Mouse (Mus musculus): ENCODE data around the gene Fermt3.

Fermt3 gene

DNA sequence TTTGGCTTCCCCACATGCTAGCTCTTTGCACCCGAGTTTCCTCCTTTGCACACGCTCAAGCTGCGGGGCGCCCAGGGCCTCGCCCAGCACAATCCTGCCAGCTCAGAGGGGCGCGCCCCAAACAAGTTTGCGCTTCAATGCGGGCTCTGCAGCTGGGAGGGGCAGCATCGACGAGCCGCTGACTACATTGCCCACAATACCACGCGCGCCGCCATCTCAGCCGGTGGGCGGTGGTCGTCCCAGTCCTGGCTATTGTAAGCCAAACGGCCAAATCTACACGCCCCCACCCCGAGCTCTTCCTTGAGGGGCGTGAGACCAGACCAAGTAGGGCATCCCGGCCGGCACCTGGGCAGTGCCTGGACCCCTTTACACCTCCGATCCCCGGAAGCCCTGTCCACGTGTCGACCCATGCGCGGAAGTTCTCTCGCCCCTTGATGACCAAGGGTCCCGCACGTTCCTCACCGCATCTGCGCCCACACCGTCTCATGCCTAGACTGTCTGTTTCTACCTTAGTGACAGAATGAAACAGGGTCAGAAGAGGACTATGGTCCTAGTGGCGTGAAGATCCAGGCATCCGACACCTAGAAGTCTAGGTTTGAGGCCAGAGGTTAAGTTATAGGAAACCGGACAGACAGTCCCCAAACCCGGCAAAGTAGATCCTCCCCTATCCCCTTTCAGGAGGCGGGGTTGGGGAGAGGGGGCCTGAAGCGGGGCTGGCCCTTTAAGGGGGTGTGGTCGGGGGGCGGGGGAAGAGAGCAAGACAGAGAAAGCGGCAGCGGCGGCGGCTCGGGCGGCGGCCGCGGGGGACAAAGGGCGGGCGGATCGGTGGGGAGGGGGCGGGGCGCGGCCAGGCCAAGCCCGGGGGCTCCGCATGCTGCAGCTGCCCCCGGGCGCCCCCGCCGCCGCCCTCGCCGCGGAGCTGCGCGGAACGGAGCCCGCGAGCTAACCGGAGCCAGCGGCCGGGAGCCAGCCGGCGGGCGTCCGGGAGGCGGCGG is 44.8 kb downstream of the Fermt3 start, which contains the start of gene Ppp1r14b:
TSS of gene Ppp1r14b (plus strand) at position 758 of the 995 bp plus-strand sequence.
- no peak for DNase-seq (ENCODE audit: extremely low read depth, low read depth, low spot score)

DNA sequence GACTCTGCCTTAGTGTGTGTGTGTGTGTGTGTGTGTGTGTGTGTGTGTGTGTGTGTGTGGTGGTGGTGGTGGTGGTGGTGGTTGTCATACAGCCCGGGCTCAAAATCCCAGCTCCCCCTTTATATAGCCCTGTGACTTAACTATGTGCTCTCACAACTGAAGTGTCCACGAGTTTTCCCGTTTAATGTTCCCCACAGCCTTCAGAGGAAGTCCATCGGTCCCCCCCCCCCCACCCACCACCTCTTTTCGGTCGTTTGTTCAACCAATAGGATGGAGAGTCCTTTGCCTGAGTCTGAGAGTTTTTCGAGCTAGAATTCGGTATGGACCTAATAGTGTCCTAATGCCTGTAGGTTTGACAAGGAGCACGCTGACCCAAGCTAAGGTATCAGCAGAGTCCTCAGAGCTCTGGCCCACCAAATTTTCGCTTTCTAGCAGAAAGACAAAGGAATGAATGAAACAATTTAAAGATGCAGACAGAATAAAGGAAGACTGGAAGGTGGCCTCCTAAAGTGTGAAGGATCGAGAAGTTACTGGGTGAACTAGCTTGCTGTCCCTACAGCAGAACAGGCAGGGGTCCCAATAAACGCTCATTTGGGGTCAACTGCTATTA is 45.6 kb downstream of the Fermt3 start:
- DNase-seq (ENCODE audit: extremely low read depth, low read depth, low spot score) = no peak

DNA sequence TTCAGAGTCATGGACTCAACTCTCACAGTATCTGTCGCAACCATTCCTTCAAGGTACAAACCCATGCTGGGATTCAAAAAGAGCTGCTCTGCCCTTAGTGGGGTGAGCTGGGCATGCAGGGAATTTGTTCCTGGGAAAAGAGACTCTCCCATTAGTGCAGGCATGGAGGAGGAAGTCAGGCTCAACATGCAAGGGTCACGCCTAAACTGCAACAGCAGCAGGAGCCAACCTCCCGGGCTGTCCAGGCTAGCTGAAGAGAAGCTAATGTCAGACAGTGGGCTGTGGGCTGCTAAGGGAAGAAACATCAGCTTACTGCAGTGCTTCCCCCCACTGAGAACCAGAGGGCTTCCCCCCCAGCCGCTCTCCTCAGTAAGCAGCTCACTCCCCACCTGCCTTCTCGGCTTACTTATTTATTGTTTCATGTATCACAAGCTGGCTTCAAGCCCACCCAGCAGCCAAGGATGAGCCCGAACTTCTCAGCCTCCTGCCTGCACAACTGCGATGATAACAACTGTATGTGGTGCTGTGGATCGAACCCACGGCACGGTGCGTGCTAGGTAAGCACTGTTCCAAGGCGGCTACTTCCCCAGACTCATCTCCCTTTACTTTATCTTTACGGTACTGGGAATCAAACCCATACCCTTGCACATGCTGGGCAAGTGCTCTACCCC is 46.9 kb downstream of the Fermt3 start:
- DNase-seq (ENCODE audit: extremely low read depth, low read depth, low spot score) = no peak

- no peak for DNase-seq (ENCODE audit: extremely low read depth, low read depth, low spot score)
Observed at GRCm38 (mm10) chr19:6971644-6972043, 47.6 kb downstream of the Fermt3 start.

DNA sequence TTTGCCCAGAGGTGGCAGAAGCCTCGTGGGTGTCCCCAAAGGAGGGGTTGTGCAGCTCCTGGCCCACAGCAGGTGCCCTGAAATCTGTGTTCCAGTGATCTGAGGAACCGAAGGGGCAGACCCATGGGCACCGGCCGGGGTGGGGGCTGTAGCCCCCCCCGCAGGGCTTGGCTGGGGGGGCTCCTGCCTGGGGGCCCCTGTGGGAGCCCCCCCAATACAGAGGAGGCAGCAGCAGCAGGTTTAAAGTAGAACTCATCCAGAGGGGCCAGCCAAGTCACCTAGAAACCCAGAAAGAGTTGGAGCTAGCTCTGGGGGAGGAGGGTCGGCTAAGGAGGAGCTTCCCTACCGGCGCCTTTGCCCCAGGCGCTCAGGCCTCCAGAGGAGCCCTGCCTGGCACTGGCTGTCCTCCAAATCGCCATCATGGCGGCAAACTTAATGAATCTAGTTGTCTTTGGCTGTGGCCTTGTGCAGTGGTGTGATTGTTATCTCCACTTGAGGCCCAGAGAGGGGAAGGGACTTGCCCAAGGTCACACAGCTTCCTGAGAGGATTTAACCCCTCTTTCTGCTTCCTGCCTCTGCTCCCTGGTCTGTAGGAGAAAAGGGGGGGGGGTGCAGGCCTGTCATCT is 48.7 kb downstream of the Fermt3 start:
- no peak for DNase-seq (ENCODE audit: extremely low read depth, low read depth, low spot score)

- DNase-seq (ENCODE audit: extremely low read depth, low read depth, low spot score) = no peak
Observed at GRCm38 (mm10) chr19:6969665-6970381, 49.4 kb downstream of the Fermt3 start.

DNA sequence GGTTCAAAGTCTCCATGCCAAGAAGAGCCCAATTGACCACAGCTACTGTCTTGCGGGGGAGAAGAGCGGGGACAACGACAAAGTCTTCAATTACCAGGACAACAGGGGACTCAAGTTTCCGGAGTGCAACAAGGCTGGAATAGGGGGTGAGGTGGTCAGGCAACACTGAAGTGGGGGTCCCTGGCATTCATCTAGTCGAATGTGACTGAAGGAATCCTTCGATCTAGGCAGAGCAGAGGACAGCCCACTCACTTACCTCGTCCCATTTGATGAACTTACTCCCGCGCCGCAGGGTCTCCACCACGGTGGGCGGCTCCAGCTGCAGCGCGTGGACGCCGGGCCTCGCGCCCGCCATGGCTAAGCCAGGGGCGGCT is 50.0 kb downstream of the Fermt3 start:
- no peak for DNase-seq (ENCODE audit: extremely low read depth, low read depth, low spot score)

DNA sequence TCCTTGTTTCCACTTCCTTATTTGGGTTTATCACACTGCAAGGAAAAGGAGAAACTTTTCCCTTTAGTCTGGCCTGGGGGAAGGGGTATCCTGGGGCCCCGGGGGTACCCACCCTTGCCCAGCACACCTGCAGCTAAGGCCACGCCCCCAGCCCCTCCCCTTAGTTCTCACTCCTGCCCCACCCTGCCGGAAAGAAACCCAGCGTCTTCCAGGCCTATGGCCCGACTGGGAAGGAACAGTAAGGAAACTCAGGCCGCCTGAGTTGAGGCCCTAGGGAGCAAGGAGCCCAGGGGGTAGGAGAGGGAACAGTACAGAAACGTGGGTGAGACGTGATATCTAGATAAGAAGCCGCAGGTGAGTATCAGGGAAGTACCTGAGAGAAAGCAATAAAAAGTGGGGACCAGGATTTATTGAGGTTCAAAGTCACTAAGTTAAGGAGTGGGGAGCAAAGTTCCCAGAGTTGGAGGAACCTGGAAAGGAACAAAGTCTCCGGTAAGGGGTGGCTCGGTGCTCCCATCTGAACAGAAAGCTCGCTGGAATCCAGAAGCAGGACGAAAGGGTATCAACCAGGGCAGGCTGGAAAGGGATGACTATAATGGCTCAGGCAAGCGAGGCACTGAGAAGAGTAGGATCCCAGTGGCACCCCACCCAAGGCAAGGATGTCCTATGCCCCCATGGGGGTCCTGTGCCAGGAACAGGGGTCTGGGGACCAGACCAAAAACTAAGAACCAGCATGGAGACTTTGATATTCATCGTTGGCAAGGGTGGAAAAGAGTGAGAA is 50.6 kb downstream of the Fermt3 start:
- DNase-seq (ENCODE audit: extremely low read depth, low read depth, low spot score) = no peak

DNA sequence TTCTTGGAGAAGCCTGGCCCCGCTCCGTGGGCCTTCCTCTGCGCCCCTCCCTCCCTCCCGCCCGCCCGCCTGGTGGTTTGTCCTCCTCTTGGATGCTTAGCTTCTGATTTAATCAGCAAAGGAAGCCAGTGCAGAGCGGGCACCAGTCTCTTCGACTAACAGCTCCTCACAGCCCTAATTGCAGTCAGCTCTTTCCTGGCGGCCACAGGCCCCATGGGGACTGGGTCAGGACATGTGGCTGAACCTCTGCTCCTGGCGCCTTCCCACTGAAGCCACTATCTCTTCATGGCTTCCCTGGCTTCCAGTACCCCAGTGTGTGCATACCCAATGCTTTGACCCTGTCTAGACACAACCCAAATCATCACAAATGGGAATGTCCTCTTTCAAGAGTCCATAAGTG is 62.8 kb downstream of the Fermt3 start:
- no peak for DNase-seq (ENCODE audit: extremely low read depth, low read depth, low spot score)

GRCm38 (mm10) chr19:6955424-6955823 is 63.8 kb downstream of the Fermt3 start:
- no peak for DNase-seq (ENCODE audit: extremely low read depth, low read depth, low spot score)

DNA sequence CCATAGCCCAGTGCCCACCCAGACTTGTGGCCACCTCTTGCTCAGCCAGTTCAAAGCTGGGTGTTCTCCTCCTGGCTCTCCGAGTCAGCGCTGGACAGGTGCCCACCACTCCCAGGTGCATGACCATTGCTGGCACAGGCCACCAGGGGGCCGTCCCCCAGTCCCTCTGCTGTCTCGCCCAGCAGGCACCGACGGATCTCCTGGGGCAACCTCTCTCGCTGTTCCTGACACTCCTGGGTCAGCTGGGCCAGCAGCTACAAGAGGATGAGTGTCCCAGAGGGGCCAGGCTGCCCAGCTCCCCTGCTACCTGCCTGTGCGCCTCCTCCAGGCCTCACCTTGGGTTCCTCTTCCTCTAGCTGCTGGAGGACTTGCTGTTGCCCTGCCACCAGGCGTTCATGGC is 65.2 kb downstream of the Fermt3 start:
- DNase-seq (ENCODE audit: extremely low read depth, low read depth, low spot score) = no peak

GRCm38 (mm10) chr19:6952712-6953037 is 66.6 kb downstream of the Fermt3 start:
- DNase-seq (ENCODE audit: extremely low read depth, low read depth, low spot score) = no peak

GRCm38 (mm10) chr19:6951994-6952711 is 67.1 kb downstream of the Fermt3 start:
- DNase-seq (ENCODE audit: extremely low read depth, low read depth, low spot score) = peak; percentile 66

DNA sequence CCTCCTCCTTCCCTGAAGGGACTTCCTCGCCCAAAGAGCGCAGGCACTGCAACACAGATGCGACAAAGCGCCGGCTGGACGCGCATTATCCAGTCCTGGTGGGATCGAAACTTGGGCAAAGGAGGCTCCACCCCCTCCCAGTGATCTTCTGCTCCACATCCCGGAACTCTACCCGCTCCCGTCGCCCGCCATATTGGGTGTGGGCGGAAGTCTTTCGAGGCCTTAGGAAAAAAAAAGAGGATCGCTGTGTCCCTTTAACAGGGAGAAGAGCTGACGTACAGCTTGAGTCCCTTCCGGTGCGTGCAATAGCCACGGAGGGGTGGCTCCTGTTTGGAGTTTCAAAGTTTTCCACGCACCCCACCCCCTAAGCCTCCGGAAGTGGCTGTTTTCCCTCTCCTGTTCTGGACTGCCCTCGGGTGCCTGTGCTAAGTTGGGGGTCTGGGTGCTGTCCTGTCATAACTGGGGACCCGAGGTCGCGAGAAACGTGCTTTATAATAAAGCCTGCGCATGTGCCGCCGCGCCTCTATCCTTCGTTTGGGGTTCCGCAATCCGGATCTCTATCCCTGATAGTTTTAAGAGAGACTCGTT is 67.8 kb downstream of the Fermt3 start:
- DNase-seq (ENCODE audit: extremely low read depth, low read depth, low spot score) = peak; percentile 68

DNA sequence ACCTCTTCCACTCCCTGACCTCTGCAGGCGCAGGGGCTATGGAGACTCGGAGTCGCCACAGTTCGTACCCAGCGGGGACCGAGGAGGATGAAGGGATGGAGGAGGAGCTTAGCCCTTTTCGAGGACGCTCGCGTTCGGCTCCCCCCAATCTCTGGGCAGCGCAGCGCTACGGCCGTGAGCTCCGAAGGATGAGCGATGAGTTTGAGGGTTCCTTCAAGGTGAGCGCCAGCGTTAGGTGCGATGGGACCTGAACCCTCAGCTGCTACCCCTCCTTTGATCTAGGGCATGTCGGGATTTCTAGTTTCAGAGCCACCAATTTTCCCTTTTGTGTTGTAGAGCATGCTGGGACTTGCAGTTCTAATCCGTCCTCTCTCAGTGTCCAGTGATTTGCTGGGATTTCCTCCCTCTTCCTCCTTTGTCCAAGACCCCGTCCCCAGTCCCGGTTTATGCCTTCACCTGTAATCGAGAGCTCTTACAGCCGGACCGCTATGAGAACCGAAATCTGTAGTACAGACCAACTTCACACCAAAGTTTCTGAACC is 68.6 kb downstream of the Fermt3 start:
- no peak for DNase-seq (ENCODE audit: extremely low read depth, low read depth, low spot score)

DNA sequence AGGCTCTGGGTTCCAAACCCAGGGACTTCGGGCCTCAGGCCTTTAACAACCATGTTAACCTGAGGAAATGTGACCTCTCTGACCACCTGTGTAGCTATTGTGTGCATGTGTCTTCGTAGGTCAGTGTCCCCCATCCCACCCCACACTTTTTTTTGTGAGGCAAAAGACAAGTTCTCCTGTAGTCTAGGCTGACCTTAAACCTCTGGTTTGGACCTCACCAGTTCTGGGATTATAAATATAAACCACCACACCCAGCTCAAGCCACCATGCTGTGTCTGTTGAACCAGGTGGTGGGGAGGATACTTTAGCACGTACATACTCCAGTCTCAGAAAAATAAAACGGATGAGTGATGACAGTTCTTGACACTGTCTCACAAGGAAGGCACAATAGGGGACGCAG is 69.3 kb downstream of the Fermt3 start:
- DNase-seq (ENCODE audit: extremely low read depth, low read depth, low spot score) = no peak

DNA sequence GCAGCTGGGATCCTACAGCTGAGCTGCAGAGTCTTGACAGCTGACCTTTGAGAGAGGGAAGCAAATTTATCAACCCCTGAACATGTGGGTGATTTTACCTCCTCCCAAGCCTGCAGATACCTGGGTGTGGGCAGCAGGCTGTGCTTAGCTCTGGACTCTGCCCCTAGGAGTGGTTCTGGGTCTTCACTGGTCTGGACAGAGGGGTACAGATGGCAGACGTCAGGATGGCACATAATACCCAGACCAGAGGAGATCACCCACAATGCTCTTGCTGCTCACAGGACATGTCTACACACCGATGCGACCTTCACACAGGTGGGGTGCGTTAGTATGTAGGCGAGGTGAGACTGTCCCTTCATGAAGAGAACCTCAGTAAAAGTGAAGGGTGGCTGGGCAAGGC is 69.7 kb downstream of the Fermt3 start:
- no peak for DNase-seq (ENCODE audit: extremely low read depth, low read depth, low spot score)
